Comparison of ENCODE assay signal across 10 mouse cellular contexts in genomic region chr5:92106327-92107125, GRCm38 (mm10). TPM values are rescaled to one million over a fixed set of nuclear protein-coding genes. Genes with fewer than 3 reads are reported as not detected.
A peak's percentile ranks its signal among the peaks of the same experiment; 100 is the strongest.
DNase-seq lines count a peak whose midpoint lies in the region; ATAC-seq and TF ChIP-seq lines count a peak whose summit lies in the region.
"Had no signal": no experiment of that assay in that cellular context is flagged by ENCODE, and none has a peak within 500 bp of the region (broad histone marks: within the 10 kb centered on the region; RNA-seq: fewer than 3 reads in every experiment).

No protein-coding gene starts in this region.

- no peaks in the 10 kb centered on the region for H3K9me3 ChIP-seq in limb, embryonic 13.5 days
- H3K9me3 ChIP-seq in limb, embryonic 10.5 days (replicated peaks) = no peaks in the 10 kb centered on the region
- H3K9me3 ChIP-seq: liver, embryonic 13.5 days had no signal

- H3K36me3 ChIP-seq in limb, embryonic 13.5 days = no peaks in the 10 kb centered on the region
- 0 out of 2 replicates have a peak, but pooled peaks cover 2% of the 10 kb centered on the region for H3K36me3 ChIP-seq in limb, embryonic 10.5 days
- H3K36me3 ChIP-seq in macrophage (ENCODE audit: inconsistent target) = no peaks in the 10 kb centered on the region
- H3K36me3 ChIP-seq: liver, embryonic 13.5 days had no signal

- no peak for DNase-seq in limb, embryonic 10.5 days (ENCODE audit: low spot score)
- DNase-seq in MEL-GATA-1-ER (ENCODE audit: extremely low read depth, low read depth) = peak; percentile 64
- peak; percentile 70 for DNase-seq in cerebellum, postnatal 10 days
- DNase-seq in adipocyte (ENCODE audit: low spot score) = no peak
- no peak for DNase-seq in c-Kit-positive CD71-positive TER-119-positive erythroid progenitor cells, embryonic 14.5 days (ENCODE audit: low spot score)
- no peak for DNase-seq in lung, adult 2 months
- DNase-seq: liver, embryonic 13.5 days had no signal

- TF ChIP-seq CTCF in lung, adult 2 months (IDR thresholded peaks at IDR 0.05; ENCODE audit: insufficient read depth, low read length) = no peak

- 37% methylated on average over 10 of the region's 10 CpGs for WGBS in limb, embryonic 13.5 days
- WGBS in limb, embryonic 10.5 days = 58% methylated on average over 10 of the region's 10 CpGs
- WGBS in macrophage (ENCODE audit: missing documents) = 24% methylated on average over 10 of the region's 10 CpGs
- 40% methylated on average over 10 of the region's 10 CpGs for WGBS in lung, adult 2 months

- H3K4me3 ChIP-seq in limb, embryonic 13.5 days = no peak overlapping the region
- no peak overlapping the region for H3K4me3 ChIP-seq in limb, embryonic 10.5 days
- no peak overlapping the region for H3K4me3 ChIP-seq in macrophage (ENCODE audit: inconsistent target)
- H3K4me3 ChIP-seq in lung, adult 2 months (replicated peaks; ENCODE audit: extremely low read depth, low read depth, low read length) = no peak overlapping the region
- H3K4me3 ChIP-seq: erythroblast, embryonic 14.5 days; liver, embryonic 13.5 days had no signal

- H3K27ac ChIP-seq in limb, embryonic 13.5 days = no peak overlapping the region; the same call in 1 of the 2 replicates
- H3K27ac ChIP-seq in limb, embryonic 10.5 days = no peak overlapping the region
- H3K27ac ChIP-seq in macrophage = peak overlapping the region; percentile 77
- H3K27ac ChIP-seq: liver, embryonic 13.5 days had no signal

- no peaks in the 10 kb centered on the region for H3K27me3 ChIP-seq in limb, embryonic 13.5 days
- no peaks in the 10 kb centered on the region for H3K27me3 ChIP-seq in limb, embryonic 10.5 days (ENCODE audit: low read depth, poor library complexity, severe bottlenecking)

- no peak overlapping the region; the same call in 1 of the 2 replicates for H3K4me2 ChIP-seq in limb, embryonic 13.5 days (replicated peaks)
- H3K4me2 ChIP-seq: liver, embryonic 13.5 days had no signal

- 0 out of 2 replicates have a peak, but pooled peaks have one; percentile 36 for ATAC-seq in limb, embryonic 13.5 days (ENCODE audit: low FRiP score, low read depth)

- no peaks in the 10 kb centered on the region for H3K79me2 ChIP-seq in macrophage (ENCODE audit: inconsistent target)

- no peak for TF ChIP-seq POLR2A in lung, adult 2 months (IDR thresholded peaks at IDR 0.05; ENCODE audit: borderline replicate concordance, extremely low read depth, low read depth, low read length)

- no peak overlapping the region for H3K9ac ChIP-seq in limb, embryonic 13.5 days
- H3K9ac ChIP-seq: liver, embryonic 13.5 days had no signal

- H3K4me1 ChIP-seq in limb, embryonic 13.5 days = peaks cover 23% of the 10 kb centered on the region
- H3K4me1 ChIP-seq in limb, embryonic 10.5 days = peaks cover 7% of the 10 kb centered on the region; the same call in 1 of the 2 replicates
- no peaks in the 10 kb centered on the region for H3K4me1 ChIP-seq in lung, adult 2 months (ENCODE audit: control insufficient read depth, insufficient read depth, low read length)

RNA-seq across cellular contexts. Expression of gene G3bp2, which starts 23.0 kb away (rescaled TPM):
- 201 and 209 TPM in 2 replicates for polyA plus RNA-seq in limb, embryonic 13.5 days (2015; fragmentation: Nextera tagmentation; extraction: Ambion mirVana)
- polyA plus RNA-seq in limb, embryonic 10.5 days (2016; fragmentation: Nextera tagmentation; extraction: Ambion mirVana) = 265 and 267 TPM in 2 replicates
- total RNA-seq in macrophage (2018; cell fraction: chromatin; rRNA removed) = 100 to 1,000 TPM in 8 of 26 experiments, 10 to 100 TPM in 18; 15.3 to 144 (median 80.7) TPM
- total RNA-seq in macrophage (2018; cell fraction: cytosol; rRNA removed) = 100 to 1,000 TPM in 13 of 26 experiments, 10 to 100 TPM in 13; 70.1 to 161 (median 99.7) TPM
- 100 to 1,000 TPM in 15 of 26 experiments, 10 to 100 TPM in 11; 40.0 to 185 (median 107) TPM for total RNA-seq in macrophage (2018; cell fraction: nucleus; rRNA removed)
- polyA plus RNA-seq in macrophage (2018) = 76.9 to 105 TPM (median 87.9 TPM) in 3 replicates
- 11.1 and 17.2 TPM in 2 replicates for polyA plus RNA-seq in lung, adult 2 months (2012; rRNA removed)

RNA-seq across cellular contexts. Expression of gene Uso1, which starts 31.2 kb away (rescaled TPM):
- polyA plus RNA-seq in limb, embryonic 13.5 days (2015; fragmentation: Nextera tagmentation; extraction: Ambion mirVana) = 50.1 and 53.2 TPM in 2 replicates
- polyA plus RNA-seq in limb, embryonic 10.5 days (2016; fragmentation: Nextera tagmentation; extraction: Ambion mirVana) = 39.0 and 44.7 TPM in 2 replicates
- 100 to 1,000 TPM in 20 of 26 experiments, 10 to 100 TPM in 6; 78.1 to 135 (median 108) TPM for total RNA-seq in macrophage (2018; cell fraction: chromatin; rRNA removed)
- 10 to 100 TPM; 42.8 to 63.5 (median 55.3) TPM for total RNA-seq in macrophage (2018; cell fraction: cytosol; rRNA removed)
- total RNA-seq in macrophage (2018; cell fraction: nucleus; rRNA removed) = 100 to 1,000 TPM in 9 of 26 experiments, 10 to 100 TPM in 17; 70.1 to 131 (median 96.5) TPM
- 47.9 to 67.1 TPM (median 62.5 TPM) in 3 replicates for polyA plus RNA-seq in macrophage (2018)
- polyA plus RNA-seq in lung, adult 2 months (2012; rRNA removed) = 19.1 and 19.6 TPM in 2 replicates

Comparison
In these comparisons a context has a peak if more than half of its experiments do, and no peak if none do; other contexts are left out.
1. DNase-seq: peak in MEL-GATA-1-ER (single experiment) and cerebellum, postnatal 10 days (2 of 2); none in limb, embryonic 10.5 days (single experiment), adipocyte (single experiment), c-Kit-positive CD71-positive TER-119-positive erythroid progenitor cells, embryonic 14.5 days (single experiment) and lung, adult 2 months (single experiment).